Mouse (Mus musculus) thymus, adult 2 months (tissue): ENCODE measurements around the gene Rp2.
"Not testable (repeated sequence)": the region's sequence is repeated elsewhere in the genome, so short reads cannot be mapped to it uniquely, and the experiment has no call there.

ENCODE experiments used
- CTCF ChIP-seq: fragments of 200-500 bp; IDR thresholded peaks from 2 replicates; pipeline ENCODE4 v1.5.1; 2012; ENCODE audit warnings: mild to moderate bottlenecking, control low read depth, low read length, moderate library complexity, borderline replicate concordance; ENCODE audit not compliant: control insufficient read depth, poor library complexity, insufficient read depth; ENCODE audit errors: extremely low read depth
- POLR2A ChIP-seq: fragments of 200-500 bp; IDR thresholded peaks from 2 replicates; pipeline ENCODE4 v1.6.1; 2012; ENCODE audit warnings: mild to moderate bottlenecking, low read length, control low read depth, moderate library complexity; ENCODE audit not compliant: control insufficient read depth, poor library complexity, insufficient read depth; ENCODE audit errors: extremely low read depth

- TF ChIP-seq POLR2A, CTCF: not testable (repeated sequence)
Measured at GRCm38 (mm10) chrX:20391964-20392363, 27.7 kb downstream of the Rp2 start.
